ENCODE assay signal across 9 mouse cellular contexts in genomic region chr2:154677651-154678139, GRCm38 (mm10). TPM values are rescaled to one million over a fixed set of nuclear protein-coding genes. Genes with fewer than 3 reads are reported as not detected.
DNase-seq lines count a peak whose midpoint lies in the region; ATAC-seq lines count a peak whose summit lies in the region.
"Had no signal": no experiment of that assay in that cellular context is flagged by ENCODE, and none has a peak within 500 bp of the region (broad histone marks: within the 10 kb centered on the region; RNA-seq: fewer than 3 reads in every experiment).

No protein-coding gene starts in this region.

- H3K36me3 ChIP-seq in hindbrain, embryonic 15.5 days: no peaks in the 10 kb centered on the region
- H3K36me3 ChIP-seq in midbrain, embryonic 11.5 days (ENCODE audit: control insufficient read depth, insufficient read depth, low read length): peaks cover 3% of the 10 kb centered on the region; the same call in 1 of the 2 replicates
- H3K36me3 ChIP-seq in stomach, embryonic 15.5 days: no peaks in the 10 kb centered on the region

- intact Hi-C loops in left cerebral cortex, postnatal 4 days (cut with DNase I): no loop called here

- H3K27me3 ChIP-seq in hindbrain, embryonic 15.5 days: no peaks in the 10 kb centered on the region
- no peaks in the 10 kb centered on the region for H3K27me3 ChIP-seq in midbrain, embryonic 11.5 days (ENCODE audit: control insufficient read depth, insufficient read depth, low read length)
- no peaks in the 10 kb centered on the region for H3K27me3 ChIP-seq in stomach, embryonic 15.5 days (replicated peaks)

- DNase-seq in Muller cell, postnatal 12 days (ENCODE audit: inconsistent ontology term): peak; percentile 96
- DNase-seq in cerebellum, postnatal 10 days: peak; percentile 96
- peak; percentile 64 to 69 for DNase-seq in frontal cortex, postnatal 14 days (ENCODE audit: low spot score in 2 of 2)
- DNase-seq in left cerebral cortex, postnatal 4 days: peak; percentile 94
- peak; percentile 93 for DNase-seq in midbrain, embryonic 11.5 days (ENCODE audit: low spot score, missing footprints)
- no peak for DNase-seq in urinary bladder, postnatal 25 days (ENCODE audit: low spot score)

- peak overlapping the region; percentile 20 for H3K4me3 ChIP-seq in hindbrain, embryonic 15.5 days
- 0 out of 2 replicates have a peak overlapping the region, but pooled peaks have one; percentile 2 for H3K4me3 ChIP-seq in midbrain, embryonic 11.5 days (ENCODE audit: low read depth, low read length)
- peak overlapping the region; percentile 10; the same call in 1 of the 2 replicates for H3K4me3 ChIP-seq in stomach, embryonic 15.5 days (replicated peaks)
- H3K4me3 ChIP-seq: myocyte had no signal

- no peaks in the 10 kb centered on the region for H3K9me3 ChIP-seq in hindbrain, embryonic 15.5 days
- H3K9me3 ChIP-seq in midbrain, embryonic 11.5 days (ENCODE audit: control insufficient read depth, low read length): no peaks in the 10 kb centered on the region
- H3K9me3 ChIP-seq in stomach, embryonic 15.5 days: no peaks in the 10 kb centered on the region

- peak; percentile 78 for ATAC-seq in hindbrain, embryonic 15.5 days (ENCODE audit: low FRiP score, low read depth)
- peak; percentile 57 for ATAC-seq in midbrain, embryonic 11.5 days (ENCODE audit: low FRiP score)
- peak; percentile 67; the same call in 1 of the 2 replicates for ATAC-seq in stomach, embryonic 15.5 days (ENCODE audit: insufficient read depth, low FRiP score, low read depth)

- peak overlapping the region; percentile 81 for H3K27ac ChIP-seq in hindbrain, embryonic 15.5 days (replicated peaks)
- peak overlapping the region; percentile 72 for H3K27ac ChIP-seq in midbrain, embryonic 11.5 days (ENCODE audit: low read depth, low read length)
- peak overlapping the region; percentile 93 for H3K27ac ChIP-seq in stomach, embryonic 15.5 days

- H3K4me1 ChIP-seq in hindbrain, embryonic 15.5 days (replicated peaks): peaks cover 62% of the 10 kb centered on the region
- peaks cover 20% of the 10 kb centered on the region for H3K4me1 ChIP-seq in midbrain, embryonic 11.5 days (ENCODE audit: control insufficient read depth, insufficient read depth, low read length)
- peaks cover 17% of the 10 kb centered on the region for H3K4me1 ChIP-seq in stomach, embryonic 15.5 days

- H3K4me2 ChIP-seq in hindbrain, embryonic 15.5 days: peak overlapping the region; percentile 48
- H3K4me2 ChIP-seq in midbrain, embryonic 11.5 days: peak overlapping the region; percentile 39
- H3K4me2 ChIP-seq in stomach, embryonic 15.5 days: peak overlapping the region; percentile 42

- 2% methylated on average over 10 of the region's 10 CpGs for WGBS in hindbrain, embryonic 15.5 days
- 28% methylated on average over 10 of the region's 10 CpGs for WGBS in midbrain, embryonic 11.5 days
- 22% methylated on average over 10 of the region's 10 CpGs for WGBS in stomach, embryonic 15.5 days

- H3K9ac ChIP-seq in hindbrain, embryonic 15.5 days: peak overlapping the region; percentile 14; the same call in 1 of the 2 replicates
- peak overlapping the region; percentile 33; the same call in 1 of the 2 replicates for H3K9ac ChIP-seq in midbrain, embryonic 11.5 days (ENCODE audit: low read length)
- peak overlapping the region; percentile 32; the same call in 1 of the 2 replicates for H3K9ac ChIP-seq in stomach, embryonic 15.5 days

RNA-seq across cellular contexts. Expression of gene Chmp4b, which starts 26.2 kb away (rescaled TPM):
- polyA plus RNA-seq in hindbrain, embryonic 15.5 days (2015; fragmentation: Nextera tagmentation; extraction: Ambion mirVana): 26.4 and 32.0 TPM in 2 replicates
- 100 to 1,000 TPM; 182 to 201 TPM for total RNA-seq in left cerebral cortex, postnatal 4 days (2021)
- polyA plus RNA-seq in midbrain, embryonic 11.5 days (2014; fragmentation: Nextera tagmentation; extraction: Ambion mirVana): 12.7 and 14.0 TPM in 2 replicates
- 35.9 and 40.0 TPM in 2 replicates for polyA plus RNA-seq in stomach, embryonic 15.5 days (2015; fragmentation: Nextera tagmentation; extraction: Ambion mirVana)
